Mouse (Mus musculus): ENCODE results near the gene Fam71a. TPM values are rescaled to one million over a fixed set of nuclear protein-coding genes. Genes with fewer than 3 reads are reported as not detected.
A peak's percentile ranks its signal among the peaks of the same experiment; 100 is the strongest.
"Not testable (repeated sequence)": the region's sequence is repeated elsewhere in the genome, so short reads cannot be mapped to it uniquely, and the experiment has no call there.

Fam71a gene
- total RNA-seq, 1 experiment from 2014 or later = 2.3 TPM

GRCm38 (mm10) chr1:191184066-191184815 lies 19.6 kb upstream of the Fam71a start:
- ATAC-seq (replicated peaks in 1 of 2; ENCODE audit: insufficient read depth in 1 of 2, low FRiP score in 2 of 2, low TSS enrichment in 1 of 2, low read depth in 1 of 2, poor library complexity in 2 of 2, severe bottlenecking in 2 of 2) = no peak

GRCm38 (mm10) chr1:191183163-191184065 lies 18.8 kb upstream of the Fam71a start:
- peak; percentile 35 to 61 for ATAC-seq (replicated peaks in 1 of 2; ENCODE audit: insufficient read depth in 1 of 2, low FRiP score in 2 of 2, low TSS enrichment in 1 of 2, low read depth in 1 of 2, poor library complexity in 2 of 2, severe bottlenecking in 2 of 2)

DNA sequence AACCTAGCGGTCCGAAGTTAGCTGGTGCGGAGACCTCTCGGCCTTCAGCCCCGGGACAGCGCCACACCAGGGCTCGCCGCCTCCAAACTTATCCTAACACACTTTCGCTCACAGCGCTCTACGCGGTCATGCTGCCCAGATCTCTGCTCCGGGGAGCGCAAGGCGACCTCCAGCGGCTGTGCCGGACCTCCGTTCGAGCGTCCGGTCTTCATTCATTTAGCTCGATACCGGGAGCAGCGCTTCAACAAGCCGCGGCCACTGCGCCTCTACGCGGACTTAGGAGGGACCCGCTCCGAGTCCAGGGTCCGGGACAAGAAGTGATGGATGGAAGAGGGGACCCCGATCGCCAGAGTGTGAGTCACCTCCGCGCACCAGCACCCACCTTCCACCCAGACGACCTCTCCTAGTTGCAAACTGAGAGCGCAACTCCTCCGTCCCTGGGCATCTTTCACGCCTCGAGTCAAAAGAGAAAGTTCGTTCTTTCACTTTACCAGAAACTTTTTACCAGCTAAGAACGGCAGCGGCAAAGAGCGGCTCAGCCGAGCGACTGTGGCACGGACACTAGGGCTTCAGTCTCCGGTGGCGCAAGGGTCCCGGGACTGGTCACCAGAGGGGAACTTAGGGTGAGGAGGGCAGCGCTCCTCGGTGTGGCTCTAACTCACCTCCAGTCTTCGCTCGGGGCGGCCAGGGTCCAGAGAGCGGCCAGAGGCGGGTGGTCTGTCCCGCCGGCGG lies 18.0 kb upstream of the Fam71a start:
- ATAC-seq (replicated peaks in 1 of 2; ENCODE audit: insufficient read depth in 1 of 2, low FRiP score in 2 of 2, low TSS enrichment in 1 of 2, low read depth in 1 of 2, poor library complexity in 2 of 2, severe bottlenecking in 2 of 2) = peak; percentile 8 to 30; a peak in 2 of 4 replicates

DNA sequence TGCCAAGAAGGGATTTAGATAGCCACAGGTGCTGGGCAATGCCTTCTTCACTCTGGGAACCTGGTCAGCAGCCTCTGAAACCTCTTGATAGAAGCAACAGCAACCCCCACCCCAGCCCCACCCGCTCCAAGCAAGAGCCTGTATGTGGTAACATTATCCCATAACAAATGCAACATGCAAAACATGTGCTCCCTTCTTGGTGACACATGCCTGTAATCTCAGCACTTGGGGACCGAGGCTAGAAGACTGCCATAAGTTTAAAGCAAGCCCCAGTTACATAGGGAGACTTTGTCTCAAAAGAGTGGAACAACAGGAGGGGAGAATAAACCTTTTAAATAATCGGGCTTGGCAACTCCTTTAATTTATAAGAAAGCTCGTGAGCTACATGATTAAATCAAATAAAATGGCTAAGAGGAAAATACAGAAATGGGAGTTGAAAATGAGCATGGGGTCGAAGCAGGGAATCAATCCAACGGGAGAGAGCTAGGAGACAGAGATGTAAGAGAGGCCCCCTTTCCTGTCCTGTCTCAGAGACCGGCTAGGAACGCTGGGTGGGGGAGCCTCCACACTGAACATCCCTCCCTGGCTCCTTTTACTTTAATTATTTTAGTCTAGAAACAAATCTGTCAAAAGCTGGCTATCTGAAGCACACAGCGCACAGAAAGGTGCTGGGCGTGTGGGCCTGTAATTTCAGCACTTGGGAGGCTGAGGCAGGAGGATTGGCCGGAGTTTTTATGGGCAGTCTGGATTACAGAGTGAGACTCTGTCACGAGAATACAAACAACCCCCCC lies 17.0 kb upstream of the Fam71a start:
- ATAC-seq (replicated peaks in 1 of 2; ENCODE audit: insufficient read depth in 1 of 2, low FRiP score in 2 of 2, low TSS enrichment in 1 of 2, low read depth in 1 of 2, poor library complexity in 2 of 2, severe bottlenecking in 2 of 2) = no peak

DNA sequence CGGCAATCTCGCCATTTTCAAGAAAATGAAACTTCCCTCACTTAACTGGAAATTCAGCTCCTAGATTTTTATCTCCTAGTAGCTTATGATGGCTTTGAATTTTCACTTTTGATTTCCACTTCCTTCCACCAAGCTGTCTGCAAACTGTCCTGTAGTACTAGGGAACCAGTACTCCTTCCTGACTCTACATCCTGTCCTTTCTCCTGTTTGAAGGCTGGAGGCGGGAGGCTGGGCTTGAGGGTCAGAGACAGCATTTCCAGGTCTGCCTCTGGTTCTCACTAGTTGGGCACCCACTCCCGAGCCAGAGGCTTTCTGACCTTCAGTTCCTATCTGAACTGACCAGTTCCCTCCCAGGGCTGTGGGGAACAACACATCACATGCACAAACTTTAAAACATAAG lies 15.8 kb upstream of the Fam71a start:
- no peak for ATAC-seq (replicated peaks in 1 of 2; ENCODE audit: insufficient read depth in 1 of 2, low FRiP score in 2 of 2, low TSS enrichment in 1 of 2, low read depth in 1 of 2, poor library complexity in 2 of 2, severe bottlenecking in 2 of 2)

DNA sequence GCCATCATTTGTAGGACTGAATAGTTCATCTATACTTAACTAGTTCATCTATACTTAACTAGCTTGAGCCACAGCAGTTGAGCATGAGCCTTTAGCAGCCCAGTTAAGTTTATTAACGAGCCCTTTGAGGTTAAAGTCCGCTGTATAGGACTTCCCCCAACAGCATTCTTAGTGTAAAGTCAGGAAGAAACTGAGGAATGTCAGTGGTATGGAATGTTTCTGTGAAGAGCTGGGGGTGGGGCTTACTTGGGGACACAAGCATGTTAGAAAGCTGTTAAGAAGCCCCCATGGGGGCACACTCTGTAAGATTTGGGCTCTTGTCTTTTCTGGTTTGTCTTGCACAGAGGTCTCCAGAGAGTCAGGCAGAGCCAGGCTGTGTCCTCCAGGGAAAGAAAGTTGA lies 15.2 kb upstream of the Fam71a start:
- ATAC-seq (replicated peaks in 1 of 2; ENCODE audit: insufficient read depth in 1 of 2, low FRiP score in 2 of 2, low TSS enrichment in 1 of 2, low read depth in 1 of 2, poor library complexity in 2 of 2, severe bottlenecking in 2 of 2) = no peak

DNA sequence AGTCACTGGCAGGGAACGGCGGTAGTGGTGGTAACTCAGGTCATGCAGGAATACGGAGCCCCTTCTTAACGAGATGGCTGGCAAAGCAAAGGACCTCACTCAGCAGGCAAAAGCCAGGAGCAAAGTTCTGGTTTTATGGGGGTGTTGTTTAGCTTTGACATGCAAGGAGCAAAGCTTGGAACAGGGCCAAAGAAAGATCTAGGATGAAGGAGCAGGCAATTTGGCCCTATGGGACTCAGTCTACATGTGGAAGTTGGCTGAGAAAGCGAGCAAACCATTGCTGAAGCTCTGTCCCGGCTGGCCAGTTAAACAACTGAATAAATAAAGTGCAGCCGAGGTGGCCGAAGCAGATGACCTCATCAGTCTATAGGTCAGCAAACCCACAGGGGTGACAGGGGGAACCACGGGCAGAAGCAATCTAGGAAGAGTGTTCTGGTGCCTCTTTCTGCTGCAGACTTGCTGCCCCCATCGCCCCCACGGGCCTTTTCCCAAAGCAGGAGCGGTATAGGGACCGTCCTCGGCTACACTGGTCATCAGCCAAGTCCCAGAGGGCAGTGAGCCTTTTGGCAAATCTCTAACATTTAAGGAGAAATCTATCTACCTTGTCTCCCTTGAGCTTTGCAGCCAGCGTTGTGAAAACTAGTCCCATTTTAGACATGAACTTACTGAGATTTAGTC lies 14.0 kb upstream of the Fam71a start:
- ATAC-seq (replicated peaks in 1 of 2; ENCODE audit: insufficient read depth in 1 of 2, low FRiP score in 2 of 2, low TSS enrichment in 1 of 2, low read depth in 1 of 2, poor library complexity in 2 of 2, severe bottlenecking in 2 of 2) = no peak

DNA sequence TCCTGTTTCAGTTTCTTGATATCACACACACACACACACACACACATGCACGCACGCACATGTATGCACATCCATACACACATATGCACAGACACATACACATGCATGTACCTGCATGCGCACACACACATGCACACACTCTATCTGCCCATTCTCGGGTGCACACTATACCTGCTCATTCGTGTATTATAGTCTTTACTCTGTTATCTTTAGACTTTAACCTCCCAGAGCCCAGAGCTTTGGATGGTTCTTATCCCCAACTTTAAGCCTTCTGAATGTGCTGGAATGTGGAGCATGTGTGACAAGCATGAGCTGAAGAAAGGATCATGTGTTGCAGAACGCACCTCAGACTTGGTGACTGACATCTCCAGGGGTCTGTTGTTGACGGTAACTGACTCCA lies 12.3 kb upstream of the Fam71a start:
- ATAC-seq (replicated peaks in 1 of 2; ENCODE audit: insufficient read depth in 1 of 2, low FRiP score in 2 of 2, low TSS enrichment in 1 of 2, low read depth in 1 of 2, poor library complexity in 2 of 2, severe bottlenecking in 2 of 2) = no peak

GRCm38 (mm10) chr1:191172487-191172886 lies 7.9 kb upstream of the Fam71a start:
- peak; percentile 53 to 73 for ATAC-seq (replicated peaks in 1 of 2; ENCODE audit: insufficient read depth in 1 of 2, low FRiP score in 2 of 2, low TSS enrichment in 1 of 2, low read depth in 1 of 2, poor library complexity in 2 of 2, severe bottlenecking in 2 of 2)

- ATAC-seq (replicated peaks in 1 of 2; ENCODE audit: insufficient read depth in 1 of 2, low FRiP score in 2 of 2, low TSS enrichment in 1 of 2, low read depth in 1 of 2, poor library complexity in 2 of 2, severe bottlenecking in 2 of 2) = no peak
Observed at GRCm38 (mm10) chr1:191170444-191170843, 5.8 kb upstream of the Fam71a start.

GRCm38 (mm10) chr1:191166189-191166588 lies 1.6 kb upstream of the Fam71a start:
- no peak for ATAC-seq (replicated peaks in 1 of 2; ENCODE audit: insufficient read depth in 1 of 2, low FRiP score in 2 of 2, low TSS enrichment in 1 of 2, low read depth in 1 of 2, poor library complexity in 2 of 2, severe bottlenecking in 2 of 2)

DNA sequence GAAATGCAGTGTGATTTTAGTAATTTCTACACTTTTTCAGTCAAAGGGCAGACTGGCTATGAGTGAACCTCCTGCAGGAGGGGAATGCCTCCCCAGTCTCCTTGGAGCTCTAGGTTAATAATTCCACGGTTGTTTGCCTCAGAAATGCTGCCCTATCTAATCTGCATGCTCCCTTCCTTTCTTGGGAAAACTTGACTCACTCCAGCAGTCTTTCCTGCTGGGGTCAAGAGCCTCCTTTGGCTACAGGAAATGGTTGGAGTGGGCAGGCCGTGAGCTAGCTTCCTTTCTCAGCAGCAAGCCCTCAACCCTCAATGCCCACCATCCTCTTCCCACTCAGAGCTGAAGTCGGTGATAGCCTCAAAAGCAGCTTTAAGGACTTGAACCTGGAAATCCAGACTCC lies 10.3 kb downstream of the Fam71a start:
- no peak for ATAC-seq (replicated peaks in 1 of 2; ENCODE audit: insufficient read depth in 1 of 2, low FRiP score in 2 of 2, low TSS enrichment in 1 of 2, low read depth in 1 of 2, poor library complexity in 2 of 2, severe bottlenecking in 2 of 2)

- peak; percentile 86 to 94 for ATAC-seq (replicated peaks in 1 of 2; ENCODE audit: insufficient read depth in 1 of 2, low FRiP score in 2 of 2, low TSS enrichment in 1 of 2, low read depth in 1 of 2, poor library complexity in 2 of 2, severe bottlenecking in 2 of 2)
Observed at GRCm38 (mm10) chr1:191153052-191153451, 11.6 kb downstream of the Fam71a start.

GRCm38 (mm10) chr1:191150924-191151605 lies 13.6 kb downstream of the Fam71a start:
- peak in 1 of 2 experiments; percentile 22; a peak in 1 of 4 replicates for ATAC-seq (replicated peaks in 1 of 2; ENCODE audit: insufficient read depth in 1 of 2, low FRiP score in 2 of 2, low TSS enrichment in 1 of 2, low read depth in 1 of 2, poor library complexity in 2 of 2, severe bottlenecking in 2 of 2)

- ATAC-seq (replicated peaks in 1 of 2; ENCODE audit: insufficient read depth in 1 of 2, low FRiP score in 2 of 2, low TSS enrichment in 1 of 2, low read depth in 1 of 2, poor library complexity in 2 of 2, severe bottlenecking in 2 of 2) = not testable (repeated sequence)
Observed at GRCm38 (mm10) chr1:191149489-191149888, 15.1 kb downstream of the Fam71a start.

DNA sequence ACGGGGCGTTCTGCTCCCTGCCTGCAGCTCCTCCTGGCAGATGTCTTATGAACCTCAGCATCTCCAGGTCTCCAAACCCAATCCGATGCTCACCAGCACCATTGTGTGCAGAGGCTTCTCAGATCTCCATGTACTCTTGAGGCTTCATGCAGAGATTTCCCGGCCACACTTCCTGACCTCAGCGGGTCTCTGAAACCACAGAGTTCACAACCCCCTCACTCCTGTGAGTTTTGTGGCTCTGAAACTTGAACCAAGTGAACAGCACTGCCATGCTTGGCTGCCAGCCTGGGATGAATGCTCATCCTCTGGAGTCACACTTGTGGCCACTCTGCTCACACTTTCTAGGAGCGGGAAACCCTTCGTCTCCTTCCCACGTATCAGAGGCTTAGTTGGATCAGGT lies 23.6 kb downstream of the Fam71a start:
- ATAC-seq (replicated peaks in 1 of 2; ENCODE audit: insufficient read depth in 1 of 2, low FRiP score in 2 of 2, low TSS enrichment in 1 of 2, low read depth in 1 of 2, poor library complexity in 2 of 2, severe bottlenecking in 2 of 2) = peak in 1 of 2 experiments; percentile 58; a peak in 2 of 4 replicates

Data from hematopoietic stem cell, adult 5-6 weeks (primary cell).